Mouse (Mus musculus): ENCODE results near the gene Apba3.

Apba3 gene

GRCm38 (mm10) chr10:81300352-81300907, 33.7 kb downstream of the Apba3 start:
- in situ Hi-C loops (cut with MboI; ENCODE audit: low pct_unique_long_range_greater_than_20kb in 1 of 2, low sequenced_read_pairs in 2 of 2, unreplicated experiment in 1 of 2) = no loop called here

GRCm38 (mm10) chr10:81301321-81301720, 34.6 kb downstream of the Apba3 start:
- in situ Hi-C loops (cut with MboI; ENCODE audit: low pct_unique_long_range_greater_than_20kb in 1 of 2, low sequenced_read_pairs in 2 of 2, unreplicated experiment in 1 of 2) = no loop called here

- in situ Hi-C loops (cut with MboI; ENCODE audit: low pct_unique_long_range_greater_than_20kb in 1 of 2, low sequenced_read_pairs in 2 of 2, unreplicated experiment in 1 of 2) = no loop called here
These were observed 35.5 kb downstream of the Apba3 start for GRCm38 (mm10) chr10:81302288-81302687.

GRCm38 (mm10) chr10:81302781-81303218, 36.0 kb downstream of the Apba3 start:
- in situ Hi-C loops (cut with MboI; ENCODE audit: low pct_unique_long_range_greater_than_20kb in 1 of 2, low sequenced_read_pairs in 2 of 2, unreplicated experiment in 1 of 2) = no loop called here

GRCm38 (mm10) chr10:81303258-81303657, 36.5 kb downstream of the Apba3 start:
- in situ Hi-C loops (cut with MboI; ENCODE audit: low pct_unique_long_range_greater_than_20kb in 1 of 2, low sequenced_read_pairs in 2 of 2, unreplicated experiment in 1 of 2) = no loop called here

- in situ Hi-C loops (cut with MboI; ENCODE audit: low pct_unique_long_range_greater_than_20kb in 1 of 2, low sequenced_read_pairs in 2 of 2, unreplicated experiment in 1 of 2) = no loop called here
These were observed 37.0 kb downstream of the Apba3 start for GRCm38 (mm10) chr10:81303761-81304160.

- in situ Hi-C loops (cut with MboI; ENCODE audit: low pct_unique_long_range_greater_than_20kb in 1 of 2, low sequenced_read_pairs in 2 of 2, unreplicated experiment in 1 of 2) = no loop called here
These were observed 38.0 kb downstream of the Apba3 start for GRCm38 (mm10) chr10:81304597-81305238.

- in situ Hi-C loops (cut with MboI; ENCODE audit: low pct_unique_long_range_greater_than_20kb in 1 of 2, low sequenced_read_pairs in 2 of 2, unreplicated experiment in 1 of 2) = no loop called here
These were observed 38.9 kb downstream of the Apba3 start for GRCm38 (mm10) chr10:81305663-81306062.

GRCm38 (mm10) chr10:81306173-81306668, 39.5 kb downstream of the Apba3 start:
- in situ Hi-C loops (cut with MboI; ENCODE audit: low pct_unique_long_range_greater_than_20kb in 1 of 2, low sequenced_read_pairs in 2 of 2, unreplicated experiment in 1 of 2) = no loop called here

GRCm38 (mm10) chr10:81306837-81307682, 40.3 kb downstream of the Apba3 start:
- in situ Hi-C loops (cut with MboI; ENCODE audit: low pct_unique_long_range_greater_than_20kb in 1 of 2, low sequenced_read_pairs in 2 of 2, unreplicated experiment in 1 of 2) = no loop called here

GRCm38 (mm10) chr10:81309571-81309970, 42.8 kb downstream of the Apba3 start:
- in situ Hi-C loops (cut with MboI; ENCODE audit: low pct_unique_long_range_greater_than_20kb in 1 of 2, low sequenced_read_pairs in 2 of 2, unreplicated experiment in 1 of 2) = no loop called here

- in situ Hi-C loops (cut with MboI; ENCODE audit: low pct_unique_long_range_greater_than_20kb in 1 of 2, low sequenced_read_pairs in 2 of 2, unreplicated experiment in 1 of 2) = no loop called here
These were observed 46.8 kb downstream of the Apba3 start for GRCm38 (mm10) chr10:81313581-81313980.

GRCm38 (mm10) chr10:81314201-81314600, 47.4 kb downstream of the Apba3 start:
- in situ Hi-C loops (cut with MboI; ENCODE audit: low pct_unique_long_range_greater_than_20kb in 1 of 2, low sequenced_read_pairs in 2 of 2, unreplicated experiment in 1 of 2) = no loop called here

GRCm38 (mm10) chr10:81315587-81315986, 48.8 kb downstream of the Apba3 start:
- in situ Hi-C loops (cut with MboI; ENCODE audit: low pct_unique_long_range_greater_than_20kb in 1 of 2, low sequenced_read_pairs in 2 of 2, unreplicated experiment in 1 of 2) = no loop called here

- in situ Hi-C loops (cut with MboI; ENCODE audit: low pct_unique_long_range_greater_than_20kb in 1 of 2, low sequenced_read_pairs in 2 of 2, unreplicated experiment in 1 of 2) = no loop called here
These were observed 49.7 kb downstream of the Apba3 start for GRCm38 (mm10) chr10:81316338-81317060.

GRCm38 (mm10) chr10:81317273-81317672, 50.5 kb downstream of the Apba3 start:
- in situ Hi-C loops (cut with MboI; ENCODE audit: low pct_unique_long_range_greater_than_20kb in 1 of 2, low sequenced_read_pairs in 2 of 2, unreplicated experiment in 1 of 2) = no loop called here

- in situ Hi-C loops (cut with MboI; ENCODE audit: low pct_unique_long_range_greater_than_20kb in 1 of 2, low sequenced_read_pairs in 2 of 2, unreplicated experiment in 1 of 2) = no loop called here
These were observed 52.0 kb downstream of the Apba3 start for GRCm38 (mm10) chr10:81318589-81319329.

- in situ Hi-C loops (cut with MboI; ENCODE audit: low pct_unique_long_range_greater_than_20kb in 1 of 2, low sequenced_read_pairs in 2 of 2, unreplicated experiment in 1 of 2) = no loop called here
These were observed 52.6 kb downstream of the Apba3 start for GRCm38 (mm10) chr10:81319330-81319699.

Data from mouse embryonic stem cell (cell line).